Mouse (Mus musculus): ENCODE results near the gene Rpl15. TPM values are rescaled to one million over a fixed set of nuclear protein-coding genes. Genes with fewer than 3 reads are reported as not detected.
A peak's percentile ranks its signal among the peaks of the same experiment; 100 is the strongest.
"Not testable (repeated sequence)": the region's sequence is repeated elsewhere in the genome, so short reads cannot be mapped to it uniquely, and the experiment has no call there.

The Rpl15 gene
- polyA plus RNA-seq, 1 experiment from 2014 or later: 262 TPM

DNA sequence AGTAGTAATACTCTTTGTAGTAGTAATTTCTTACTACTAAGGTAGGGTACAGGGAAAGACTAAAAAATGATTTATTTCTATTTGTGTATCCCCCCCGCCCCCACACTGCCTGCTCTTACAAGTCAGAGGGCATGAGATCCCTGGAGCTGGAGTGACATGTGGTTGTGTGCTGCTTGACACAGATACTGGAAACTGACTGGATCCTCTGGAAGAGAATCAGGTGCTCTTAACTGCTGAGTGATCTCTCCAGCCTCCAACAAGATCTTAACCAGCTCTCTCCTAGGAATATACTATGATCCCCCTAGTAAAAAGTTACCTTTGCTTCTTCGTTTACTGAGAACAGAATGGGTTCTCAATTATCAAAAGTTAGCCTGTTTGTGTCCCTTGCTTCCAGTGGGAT is 15.2 kb upstream of the Rpl15 start:
- H3K9me3 ChIP-seq (ENCODE audit: control insufficient read depth): no peaks in the 10 kb centered on the region
- peaks cover 14% of the 10 kb centered on the region for H3K36me3 ChIP-seq (ENCODE audit: control insufficient read depth, insufficient read depth)
- H3K4me3 ChIP-seq (ENCODE audit: low read depth, low read length): no peak overlapping the region
- no peaks in the 10 kb centered on the region for H3K4me1 ChIP-seq (replicated peaks; ENCODE audit: control insufficient read depth, insufficient read depth, low read length)
- H3K27me3 ChIP-seq (replicated peaks; ENCODE audit: control insufficient read depth, insufficient read depth, low read length): no peaks in the 10 kb centered on the region
- H3K4me2 ChIP-seq (replicated peaks; ENCODE audit: low read depth): no peak overlapping the region
- TF ChIP-seq CTCF (IDR thresholded peaks at IDR 0.05; ENCODE audit: low read depth): no peak
- H3K27ac ChIP-seq (ENCODE audit: low read depth, low read length): no peak overlapping the region
- 91% methylated on average over 2 of the region's 2 CpGs for WGBS
- H3K9ac ChIP-seq (ENCODE audit: low read depth, low read length): no peak overlapping the region
- no peak for ATAC-seq

DNA sequence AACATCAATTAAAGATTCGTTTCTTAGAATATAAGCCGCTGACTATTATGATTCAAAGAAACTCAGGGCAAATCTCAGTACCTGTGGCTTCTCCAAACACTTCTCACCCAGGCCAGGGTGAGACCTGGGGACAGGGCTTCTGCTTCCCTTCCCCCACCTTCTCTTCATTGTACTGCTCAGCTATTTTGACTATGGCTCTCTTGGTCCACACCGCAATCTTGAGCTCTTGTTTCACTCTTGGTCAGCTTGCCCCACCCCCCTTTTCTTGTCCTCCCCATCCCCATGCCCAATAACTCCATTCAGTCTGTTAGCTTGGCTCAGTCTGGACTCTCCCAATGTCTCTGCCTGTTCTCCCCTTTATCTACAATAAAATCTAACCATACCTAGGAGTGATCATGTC is 14.3 kb upstream of the Rpl15 start:
- Histone ChIP-seq H3K9me3 (ENCODE audit: control insufficient read depth) (no peaks in the 10 kb centered on the region), H3K27ac (ENCODE audit: low read depth, low read length) (no peak overlapping the region), H3K4me3 (ENCODE audit: low read depth, low read length) (no peak overlapping the region), H3K36me3 (ENCODE audit: control insufficient read depth, insufficient read depth) (peaks cover 16% of the 10 kb centered on the region), H3K4me2 (replicated peaks; ENCODE audit: low read depth) (no peak overlapping the region), H3K9ac (ENCODE audit: low read depth, low read length) (no peak overlapping the region), H3K27me3 (replicated peaks; ENCODE audit: control insufficient read depth, insufficient read depth, low read length) (no peaks in the 10 kb centered on the region), H3K4me1 (replicated peaks; ENCODE audit: control insufficient read depth, insufficient read depth, low read length) (no peaks in the 10 kb centered on the region)
- TF ChIP-seq CTCF (IDR thresholded peaks at IDR 0.05; ENCODE audit: low read depth): no peak
- ATAC-seq: no peak
- 79% methylated on average over 3 of the region's 3 CpGs for WGBS

DNA sequence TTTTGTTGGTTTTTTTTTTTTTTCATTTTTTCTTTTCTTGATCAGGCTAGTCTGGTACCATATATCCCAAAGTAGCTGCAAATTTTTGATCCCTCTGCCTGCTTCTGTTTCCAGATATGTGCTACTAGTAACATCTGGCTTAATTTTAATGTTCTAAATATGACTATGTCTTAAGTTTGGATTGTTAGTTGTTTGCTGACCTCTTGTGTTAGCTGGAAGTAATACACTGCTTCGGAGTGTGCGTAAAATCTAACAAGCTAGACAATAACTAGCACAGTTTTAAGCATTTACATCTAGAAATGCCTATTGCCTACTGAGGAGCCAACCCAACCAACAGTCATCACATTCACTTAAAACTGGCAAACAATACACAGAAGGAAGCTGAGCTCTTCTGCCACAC is 13.4 kb upstream of the Rpl15 start:
- Histone ChIP-seq H3K9ac (ENCODE audit: low read depth, low read length) (no peak overlapping the region), H3K36me3 (ENCODE audit: control insufficient read depth, insufficient read depth) (peaks cover 24% of the 10 kb centered on the region), H3K4me1 (replicated peaks; ENCODE audit: control insufficient read depth, insufficient read depth, low read length) (no peaks in the 10 kb centered on the region), H3K9me3 (ENCODE audit: control insufficient read depth) (no peaks in the 10 kb centered on the region), H3K27me3 (replicated peaks; ENCODE audit: control insufficient read depth, insufficient read depth, low read length) (no peaks in the 10 kb centered on the region), H3K4me2 (replicated peaks; ENCODE audit: low read depth) (no peak overlapping the region), H3K27ac (ENCODE audit: low read depth, low read length) (no peak overlapping the region), H3K4me3 (ENCODE audit: low read depth, low read length) (no peak overlapping the region)
- peak; percentile 68 for TF ChIP-seq CTCF (IDR thresholded peaks at IDR 0.05; ENCODE audit: low read depth)
- no peak for ATAC-seq
- WGBS: 86% methylated on average over 2 of the region's 2 CpGs

DNA sequence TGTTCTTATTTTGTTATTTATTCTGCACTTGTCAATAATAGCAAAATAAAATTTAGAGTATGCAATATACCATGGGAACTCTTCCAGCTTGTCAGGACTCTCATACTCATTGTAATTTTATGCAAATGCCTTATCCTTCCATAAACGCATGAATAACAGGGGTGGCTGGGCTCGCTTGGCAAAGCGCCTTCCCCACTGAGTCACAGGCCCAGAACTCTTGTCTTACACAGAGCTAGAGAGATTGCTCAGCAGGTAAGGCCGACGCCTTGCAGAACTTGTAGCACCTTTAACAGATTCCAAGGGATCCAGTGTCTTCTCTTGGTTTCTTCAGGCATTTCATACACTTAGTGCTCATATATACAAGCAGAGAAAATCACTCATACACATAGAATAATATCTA is 9.2 kb upstream of the Rpl15 start:
- no peak overlapping the region for H3K4me3 ChIP-seq (ENCODE audit: low read depth, low read length)
- no peaks in the 10 kb centered on the region for H3K4me1 ChIP-seq (replicated peaks; ENCODE audit: control insufficient read depth, insufficient read depth, low read length)
- H3K27ac ChIP-seq (ENCODE audit: low read depth, low read length): no peak overlapping the region
- no peak for TF ChIP-seq CTCF (IDR thresholded peaks at IDR 0.05; ENCODE audit: low read depth)
- H3K9ac ChIP-seq (ENCODE audit: low read depth, low read length): no peak overlapping the region
- H3K36me3 ChIP-seq (ENCODE audit: control insufficient read depth, insufficient read depth): peaks cover 50% of the 10 kb centered on the region
- no peaks in the 10 kb centered on the region for H3K27me3 ChIP-seq (replicated peaks; ENCODE audit: control insufficient read depth, insufficient read depth, low read length)
- no peak overlapping the region for H3K4me2 ChIP-seq (replicated peaks; ENCODE audit: low read depth)
- no peaks in the 10 kb centered on the region for H3K9me3 ChIP-seq (ENCODE audit: control insufficient read depth)
- ATAC-seq: no peak
- 87% methylated on average over 5 of the region's 5 CpGs for WGBS

- no peak overlapping the region for H3K4me2 ChIP-seq (replicated peaks; ENCODE audit: low read depth)
- TF ChIP-seq CTCF (IDR thresholded peaks at IDR 0.05; ENCODE audit: low read depth): no peak
- no peak overlapping the region for H3K4me3 ChIP-seq (ENCODE audit: low read depth, low read length)
- no peak overlapping the region for H3K9ac ChIP-seq (ENCODE audit: low read depth, low read length)
- H3K4me1 ChIP-seq (replicated peaks; ENCODE audit: control insufficient read depth, insufficient read depth, low read length): no peaks in the 10 kb centered on the region
- 85% methylated on average over 1 of the region's 1 CpGs for WGBS
- no peak overlapping the region for H3K27ac ChIP-seq (ENCODE audit: low read depth, low read length)
- no peak for ATAC-seq
- H3K27me3 ChIP-seq (replicated peaks; ENCODE audit: control insufficient read depth, insufficient read depth, low read length): no peaks in the 10 kb centered on the region
- peaks cover 29% of the 10 kb centered on the region for H3K36me3 ChIP-seq (ENCODE audit: control insufficient read depth, insufficient read depth)
- no peaks in the 10 kb centered on the region for H3K9me3 ChIP-seq (ENCODE audit: control insufficient read depth)
These were observed 3.3 kb upstream of the Rpl15 start for GRCm38 (mm10) chr14:18274526-18274925.

GRCm38 (mm10) chr14:18271666-18272065 is 475 bp upstream of the Rpl15 start:
- peaks cover 14% of the 10 kb centered on the region; the same call in 1 of the 2 replicates for H3K36me3 ChIP-seq (ENCODE audit: control insufficient read depth, insufficient read depth)
- H3K9me3 ChIP-seq (ENCODE audit: control insufficient read depth): no peaks in the 10 kb centered on the region
- H3K4me1 ChIP-seq (replicated peaks; ENCODE audit: control insufficient read depth, insufficient read depth, low read length): no peaks in the 10 kb centered on the region
- no peak for TF ChIP-seq CTCF (IDR thresholded peaks at IDR 0.05; ENCODE audit: low read depth)
- peak overlapping the region; percentile 75 for H3K27ac ChIP-seq (ENCODE audit: low read depth, low read length)
- 4% methylated on average over 6 of the region's 7 CpGs for WGBS
- H3K4me2 ChIP-seq (replicated peaks; ENCODE audit: low read depth): peak overlapping the region; percentile 68
- peak overlapping the region; percentile 68 for H3K9ac ChIP-seq (ENCODE audit: low read depth, low read length)
- no peak for ATAC-seq
- no peaks in the 10 kb centered on the region for H3K27me3 ChIP-seq (replicated peaks; ENCODE audit: control insufficient read depth, insufficient read depth, low read length)
- peak overlapping the region; percentile 96 for H3K4me3 ChIP-seq (ENCODE audit: low read depth, low read length)

GRCm38 (mm10) chr14:18269947-18270528 is 1.2 kb downstream of the Rpl15 start:
- H3K27me3 ChIP-seq (replicated peaks; ENCODE audit: control insufficient read depth, insufficient read depth, low read length); H3K4me1 ChIP-seq (replicated peaks; ENCODE audit: control insufficient read depth, insufficient read depth, low read length); ATAC-seq; H3K9me3 ChIP-seq (ENCODE audit: control insufficient read depth): not testable (repeated sequence)
- Histone ChIP-seq H3K4me3 (ENCODE audit: low read depth, low read length) (peak overlapping the region; percentile 96), H3K36me3 (ENCODE audit: control insufficient read depth, insufficient read depth) (peaks cover 14% of the 10 kb centered on the region; the same call in 1 of the 2 replicates), H3K4me2 (replicated peaks; ENCODE audit: low read depth) (peak overlapping the region; percentile 67), H3K27ac (ENCODE audit: low read depth, low read length) (peak overlapping the region; percentile 83), H3K9ac (ENCODE audit: low read depth, low read length) (peak overlapping the region; percentile 86)
- under 1% methylated on average over 18 of the region's 24 CpGs for WGBS

Data from intestine, postnatal 0 days (tissue).